Mouse (Mus musculus) E14TG2a.4 (cell line): ENCODE results near the gene Ak2.

Source experiments
- H3K27me3 ChIP-seq: 2 replicates; pipeline ENCODE4 v1.6.1; 2014; ENCODE audit warnings: low read length, control low read depth; ENCODE audit not compliant: insufficient read depth
- H3K36me3 ChIP-seq: 2 replicates; pipeline ENCODE4 v1.6.1; 2014; ENCODE audit warnings: low read length, control low read depth; ENCODE audit not compliant: insufficient read depth
- H3K4me1 ChIP-seq: replicated peaks from 2 replicates; pipeline ENCODE4 v1.6.1; 2014; ENCODE audit warnings: low read depth, low read length, control low read depth
- H3K4me3 ChIP-seq: replicated peaks from 2 replicates; pipeline ENCODE4 v1.5.1; 2014; ENCODE audit warnings: mild to moderate bottlenecking, low read length
- H3K9me3 ChIP-seq: 2 replicates; pipeline ENCODE4 v1.6.1; 2014; ENCODE audit warnings: low read length, control low read depth
- CTCF ChIP-seq: conservative IDR thresholded peaks from 2 replicates; pipeline ENCODE4 v1.5.1; 2014; ENCODE audit warnings: low read length
- NANOG ChIP-seq: IDR thresholded peaks from 2 replicates; pipeline ENCODE4 v1.6.1; 2014; ENCODE audit warnings: borderline replicate concordance, low read length, mixed read lengths
- POU5F1 ChIP-seq: IDR thresholded peaks from 2 replicates; pipeline ENCODE4 v1.6.1; 2014; ENCODE audit warnings: low read length, borderline replicate concordance

Gene Ak2

DNA sequence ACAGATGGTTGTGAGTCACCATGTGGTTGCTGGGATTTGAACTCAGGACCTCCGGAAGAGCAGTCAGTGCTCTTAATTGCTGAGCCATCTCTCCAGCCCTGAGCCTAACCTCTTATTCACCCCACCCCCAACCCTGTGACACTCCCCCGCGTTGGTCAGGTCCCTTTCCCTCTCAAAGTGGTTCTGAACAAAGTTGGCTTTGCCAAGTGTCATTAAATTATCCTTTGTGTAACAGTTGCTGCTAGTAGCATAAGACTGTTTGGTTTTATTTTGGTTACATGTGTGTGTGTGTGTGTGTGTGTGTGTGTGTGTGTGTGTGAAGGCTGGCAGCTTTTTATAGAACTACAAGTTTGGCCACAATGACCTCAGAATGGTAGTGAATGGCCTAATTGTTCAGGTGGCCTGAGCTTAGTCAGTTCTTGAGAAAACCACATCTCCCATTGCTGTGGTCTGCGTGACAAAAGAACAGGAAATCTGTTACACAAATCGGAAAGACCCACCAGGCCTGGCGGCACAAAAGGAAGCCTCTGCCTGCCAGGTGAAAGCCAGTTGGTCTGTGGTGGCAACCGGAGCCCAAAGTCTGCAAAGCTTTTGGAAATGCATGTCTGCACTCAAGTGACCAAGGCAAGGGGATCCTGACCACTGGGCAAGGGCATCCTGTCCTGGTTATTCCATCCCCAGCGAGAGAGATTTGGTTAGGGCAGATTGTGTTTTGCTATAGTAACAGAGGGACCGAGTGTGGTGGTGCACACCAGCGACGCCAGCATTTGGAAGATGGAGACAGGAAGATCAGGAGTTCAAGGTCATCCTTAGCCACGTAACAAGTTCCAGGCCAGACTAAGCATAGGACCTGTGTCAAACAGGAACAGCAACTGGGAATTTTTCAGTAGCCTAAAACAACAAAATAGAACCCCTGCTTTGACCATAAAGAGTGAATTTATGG is 10.6 kb upstream of the Ak2 start:
- Histone ChIP-seq H3K4me1 (peaks cover 54% of the 10 kb centered on the region), H3K9me3 (no peaks in the 10 kb centered on the region), H3K36me3 (no peaks in the 10 kb centered on the region), H3K27me3 (no peaks in the 10 kb centered on the region), H3K4me3 (peak overlapping the region; percentile 47)
- TF ChIP-seq CTCF (no peak), POU5F1 (no peak), NANOG (peak; percentile 54; the same call in 1 of the 2 replicates)

- H3K4me1 ChIP-seq, result peaks cover 56% of the 10 kb centered on the region
- peak overlapping the region; percentile 47; the same call in 1 of the 2 replicates for H3K4me3 ChIP-seq
- TF ChIP-seq POU5F1 (no peak), CTCF (no peak), NANOG (no peak)
- no peaks in the 10 kb centered on the region for H3K27me3 ChIP-seq
- H3K36me3 ChIP-seq, result no peaks in the 10 kb centered on the region
- H3K9me3 ChIP-seq, result no peaks in the 10 kb centered on the region
These were observed 10.0 kb upstream of the Ak2 start for GRCm38 (mm10) chr4:128981833-128982180.

- Histone ChIP-seq H3K4me1 (peaks cover 69% of the 10 kb centered on the region), H3K36me3 (no peaks in the 10 kb centered on the region), H3K9me3 (no peaks in the 10 kb centered on the region), H3K27me3 (no peaks in the 10 kb centered on the region), H3K4me3 (no peak overlapping the region)
- TF ChIP-seq POU5F1 (no peak), CTCF (no peak), NANOG (no peak)
These were observed 8.6 kb upstream of the Ak2 start for GRCm38 (mm10) chr4:128983151-128983550.

- Histone ChIP-seq H3K9me3 (no peaks in the 10 kb centered on the region), H3K4me3 (no peak overlapping the region), H3K36me3 (no peaks in the 10 kb centered on the region), H3K27me3 (no peaks in the 10 kb centered on the region), H3K4me1 (peaks cover 71% of the 10 kb centered on the region)
- TF ChIP-seq NANOG (no peak), CTCF (no peak), POU5F1 (no peak)
These were observed 8.1 kb upstream of the Ak2 start for GRCm38 (mm10) chr4:128983656-128984055.

GRCm38 (mm10) chr4:128984600-128984999 is 7.2 kb upstream of the Ak2 start:
- H3K4me1 ChIP-seq, result peaks cover 76% of the 10 kb centered on the region
- no peaks in the 10 kb centered on the region for H3K36me3 ChIP-seq
- no peaks in the 10 kb centered on the region for H3K27me3 ChIP-seq
- TF ChIP-seq CTCF (no peak), POU5F1 (no peak), NANOG (no peak)
- no peaks in the 10 kb centered on the region for H3K9me3 ChIP-seq
- no peak overlapping the region for H3K4me3 ChIP-seq

GRCm38 (mm10) chr4:128988911-128989310 is 2.8 kb upstream of the Ak2 start:
- TF ChIP-seq CTCF (no peak), NANOG (no peak), POU5F1 (no peak)
- peaks cover 74% of the 10 kb centered on the region for H3K4me1 ChIP-seq
- H3K4me3 ChIP-seq, result peak overlapping the region; percentile 27; the same call in 1 of the 2 replicates
- no peaks in the 10 kb centered on the region for H3K36me3 ChIP-seq
- H3K27me3 ChIP-seq, result no peaks in the 10 kb centered on the region
- H3K9me3 ChIP-seq, result no peaks in the 10 kb centered on the region

DNA sequence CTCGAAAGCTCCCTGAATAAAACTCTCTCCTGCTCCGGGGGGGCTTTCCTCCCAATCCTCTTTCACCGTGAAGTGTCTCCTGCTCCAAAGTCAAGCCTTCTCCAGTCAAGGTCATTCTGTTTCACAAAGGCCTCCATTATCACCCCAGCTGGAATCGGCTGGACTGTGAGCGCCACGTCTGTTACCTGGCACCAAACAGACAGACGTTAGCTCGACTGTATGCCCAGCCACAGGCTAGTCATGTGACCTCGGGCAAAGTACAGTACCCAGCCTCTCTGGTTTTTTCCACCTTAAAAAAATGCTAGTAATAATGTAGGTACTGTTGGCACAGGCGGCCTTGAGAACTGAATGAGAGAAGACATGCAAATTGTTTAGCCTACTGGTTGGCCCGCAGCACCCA is 2.1 kb upstream of the Ak2 start:
- peaks cover 4% of the 10 kb centered on the region for H3K36me3 ChIP-seq
- no peak for TF ChIP-seq POU5F1
- TF ChIP-seq CTCF, result no peak
- no peak for TF ChIP-seq NANOG
- H3K9me3 ChIP-seq, result no peaks in the 10 kb centered on the region
- H3K27me3 ChIP-seq, result no peaks in the 10 kb centered on the region
- peak overlapping the region; percentile 45; the same call in 1 of the 2 replicates for H3K4me3 ChIP-seq
- peaks cover 74% of the 10 kb centered on the region for H3K4me1 ChIP-seq

GRCm38 (mm10) chr4:128992176-128992575 is 418 bp downstream of the Ak2 start:
- H3K4me1 ChIP-seq, result peaks cover 89% of the 10 kb centered on the region
- no peak overlapping the region for H3K4me3 ChIP-seq
- H3K27me3 ChIP-seq, result no peaks in the 10 kb centered on the region
- H3K36me3 ChIP-seq, result peaks cover 26% of the 10 kb centered on the region
- TF ChIP-seq CTCF (no peak), NANOG (no peak), POU5F1 (no peak)
- H3K9me3 ChIP-seq, result no peaks in the 10 kb centered on the region
